Mouse (Mus musculus): ENCODE measurements around the gene Il1f6.
"Not testable (repeated sequence)": the region's sequence is repeated elsewhere in the genome, so short reads cannot be mapped to it uniquely, and the experiment has no call there.

Il1f6 gene

GRCm38 (mm10) chr2:24215118-24215517 lies at the start of gene Il1f6:
Il1f6 (plus strand) TSS chr2:24215418.
- DNase-seq (ENCODE audit: low read depth in 2 of 2, low spot score in 2 of 2), result no peak

GRCm38 (mm10) chr2:24181683-24182331 lies 33.4 kb upstream of the Il1f6 start:
- DNase-seq (ENCODE audit: low read depth in 2 of 2, low spot score in 2 of 2), result not testable (repeated sequence)

GRCm38 (mm10) chr2:24182423-24183147 lies 32.6 kb upstream of the Il1f6 start:
- not testable (repeated sequence) for DNase-seq (ENCODE audit: low read depth in 2 of 2, low spot score in 2 of 2)

GRCm38 (mm10) chr2:24184092-24184491 lies 31.1 kb upstream of the Il1f6 start:
- not testable (repeated sequence) for DNase-seq (ENCODE audit: low read depth in 2 of 2, low spot score in 2 of 2)

GRCm38 (mm10) chr2:24186176-24186575 lies 29.0 kb upstream of the Il1f6 start, which contains the start of gene Il1f9:
Il1f9 (plus strand) TSS chr2:24186476.
- DNase-seq (ENCODE audit: low read depth in 2 of 2, low spot score in 2 of 2), result no peak

GRCm38 (mm10) chr2:24187585-24187984 lies 27.6 kb upstream of the Il1f6 start:
- no peak for DNase-seq (ENCODE audit: low read depth in 2 of 2, low spot score in 2 of 2)

- no peak for DNase-seq (ENCODE audit: low read depth in 2 of 2, low spot score in 2 of 2)
Observed at GRCm38 (mm10) chr2:24188189-24188588, 27.0 kb upstream of the Il1f6 start.

- DNase-seq (ENCODE audit: low read depth in 2 of 2, low spot score in 2 of 2), result no peak
Observed at GRCm38 (mm10) chr2:24227191-24227590, 12.0 kb downstream of the Il1f6 start.

- DNase-seq (ENCODE audit: low read depth in 2 of 2, low spot score in 2 of 2), result no peak
Observed at GRCm38 (mm10) chr2:24267503-24267902, 52.3 kb downstream of the Il1f6 start.

GRCm38 (mm10) chr2:24273619-24274018 lies 58.4 kb downstream of the Il1f6 start:
- no peak for DNase-seq (ENCODE audit: low read depth in 2 of 2, low spot score in 2 of 2)

- DNase-seq (ENCODE audit: low read depth in 2 of 2, low spot score in 2 of 2), result no peak
Observed at GRCm38 (mm10) chr2:24275146-24275545, 59.9 kb downstream of the Il1f6 start.
